Mouse (Mus musculus) mouse embryonic stem cell (cell line): ENCODE data around the gene Rab3il1.

Source experiments
- in situ Hi-C, 2 experiments: fragments of 300-500 bp; cut with MboI; formaldehyde crosslinking; loops; 1 replicate in 1 of 2; 3 replicates in 1 of 2; pipeline ENCODE4 v1.14.3; 2019 to 2020; ENCODE audit warnings: low sequenced_read_pairs in 2 of 2, low pct_unique_long_range_greater_than_20kb in 1 of 2, mixed read lengths in 1 of 2; ENCODE audit not compliant: unreplicated experiment in 1 of 2

Gene Rab3il1

GRCm38 (mm10) chr19:10066502-10066901 is 65.0 kb downstream of the Rab3il1 start:
- in situ Hi-C loops = no loop called here

GRCm38 (mm10) chr19:10067701-10068100 is 66.2 kb downstream of the Rab3il1 start:
- in situ Hi-C loops = no loop called here

DNA sequence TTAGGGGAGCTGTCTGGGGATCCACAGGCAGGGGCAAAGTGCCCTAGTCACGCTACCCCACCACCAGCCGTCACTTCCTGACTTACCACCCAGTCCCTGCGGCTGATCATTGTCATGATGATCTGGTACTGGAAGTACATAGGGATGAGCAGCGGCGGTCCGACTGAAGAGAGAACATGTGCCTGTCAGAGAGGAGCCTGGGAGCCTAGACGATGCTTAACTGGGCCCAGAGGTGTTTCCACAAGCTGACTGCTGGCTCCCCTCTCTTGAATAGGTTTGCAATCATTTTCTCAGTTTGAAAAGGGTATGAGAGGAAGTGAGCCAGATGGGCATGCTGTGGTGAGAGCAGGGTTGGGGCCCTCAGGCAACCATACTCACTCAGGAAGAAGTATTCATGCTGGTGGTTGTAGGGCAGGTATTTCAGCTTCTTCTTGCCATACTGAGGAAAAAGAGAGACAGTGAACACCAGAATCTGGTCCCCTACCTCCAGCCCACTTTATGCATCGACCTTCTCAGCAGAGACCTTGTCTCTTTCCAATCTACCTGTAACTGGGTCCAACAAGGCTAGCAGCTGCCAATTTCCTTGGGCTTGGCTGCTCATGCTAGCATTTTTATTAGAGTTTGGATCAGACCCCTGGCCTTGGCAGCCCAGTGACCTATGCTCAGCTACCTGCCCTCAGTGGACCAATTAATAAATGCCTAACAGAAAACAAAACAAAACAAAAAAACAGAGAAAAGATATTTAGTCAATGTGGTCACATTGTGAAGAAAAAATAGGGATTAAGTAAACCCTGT is 68.9 kb downstream of the Rab3il1 start:
- in situ Hi-C loops = loop anchor here in 1 of 2 experiments (10.0 kb wide), 1 partner anchor 124 kb away; no protein-coding TSS in a partner anchor

DNA sequence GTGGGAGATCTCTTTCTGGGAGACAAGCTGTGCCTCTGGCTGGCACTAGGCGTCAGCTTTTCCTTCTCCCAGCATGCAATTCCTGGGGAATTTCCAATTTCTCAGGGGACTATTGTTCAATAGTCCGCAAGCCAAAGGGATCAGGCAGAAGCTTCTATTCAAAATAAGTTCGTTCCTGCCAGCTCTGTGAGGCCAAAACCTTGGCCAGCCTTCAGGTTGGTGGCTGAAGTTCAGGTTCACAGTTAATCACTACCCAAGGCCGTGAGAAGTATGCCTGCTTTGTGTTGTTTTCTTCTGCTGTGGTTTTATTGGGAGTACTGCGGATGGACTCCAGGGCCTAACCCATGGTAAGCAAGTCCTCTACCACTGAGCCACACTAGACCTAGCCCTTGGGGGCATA is 69.7 kb downstream of the Rab3il1 start:
- in situ Hi-C loops = loop anchor here in 1 of 2 experiments (10.0 kb wide), 1 partner anchor 124 kb away; no protein-coding TSS in a partner anchor

DNA sequence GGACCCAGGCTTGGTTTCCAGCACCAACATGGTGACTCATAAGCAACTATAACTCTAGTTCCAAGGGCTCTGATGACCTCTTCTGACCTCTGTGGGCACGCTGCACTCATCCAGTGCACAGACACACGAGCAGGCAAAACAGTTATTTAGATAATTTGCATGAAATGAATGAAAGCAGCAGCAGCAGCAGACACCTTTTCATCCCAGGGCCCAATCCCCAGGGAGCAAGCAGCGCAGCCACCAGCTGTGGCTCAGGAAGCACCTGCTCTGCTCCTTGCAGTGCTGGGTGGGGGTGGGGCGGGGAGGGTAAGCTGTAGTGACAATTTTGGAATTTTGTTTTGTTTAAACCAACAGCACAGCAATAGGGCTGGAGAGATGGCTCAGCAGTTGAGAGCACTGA is 70.4 kb downstream of the Rab3il1 start:
- in situ Hi-C loops = loop anchor here in 1 of 2 experiments (10.0 kb wide), 1 partner anchor 123 kb away; no protein-coding TSS in a partner anchor

- in situ Hi-C loops = loop anchor here in 1 of 2 experiments (10.0 kb wide), 1 partner anchor 122 kb away; no protein-coding TSS in a partner anchor
These were observed 71.7 kb downstream of the Rab3il1 start for GRCm38 (mm10) chr19:10073145-10073544.

DNA sequence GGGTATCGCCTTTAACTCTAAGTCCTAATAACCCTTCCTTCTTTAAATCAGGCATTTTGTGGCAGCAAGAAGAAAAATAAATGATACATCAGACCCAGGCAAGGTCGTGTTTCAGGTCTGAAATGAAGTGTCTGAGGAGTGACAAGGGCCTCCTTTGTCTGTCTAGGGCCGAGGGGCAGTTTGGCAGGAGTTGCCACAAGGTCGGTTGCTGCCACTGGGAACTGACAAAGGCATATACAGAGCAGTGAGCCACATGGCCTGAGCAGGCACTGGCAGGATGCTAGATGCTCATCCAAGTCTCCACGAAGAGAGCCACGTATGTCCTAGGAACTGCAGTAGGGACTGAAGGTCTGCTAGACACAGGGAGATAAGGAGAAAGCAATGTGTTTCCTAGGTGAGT is 76.9 kb downstream of the Rab3il1 start:
- in situ Hi-C loops = loop anchor here in 1 of 2 experiments (10.0 kb wide), 1 partner anchor 116 kb away; no protein-coding TSS in a partner anchor

DNA sequence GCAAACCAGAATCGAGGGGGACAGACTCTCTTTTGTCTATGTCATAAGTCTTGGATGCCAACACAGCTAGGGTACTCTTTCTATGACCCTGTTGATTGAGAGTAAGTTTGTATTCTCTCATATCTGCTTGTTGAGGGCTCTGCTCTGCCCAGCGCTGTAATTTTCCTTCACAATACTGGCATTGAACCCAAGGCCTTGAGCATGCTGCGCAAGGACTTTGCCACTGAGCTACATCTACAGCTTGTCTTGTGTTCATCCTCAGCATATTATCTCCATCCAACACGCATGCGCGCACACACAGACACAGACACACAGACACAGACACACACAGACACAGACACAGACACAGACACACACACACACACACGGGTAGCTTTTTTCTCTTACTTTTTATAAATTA is 78.9 kb downstream of the Rab3il1 start:
- in situ Hi-C loops = no loop called here

- in situ Hi-C loops = no loop called here
These were observed 80.6 kb downstream of the Rab3il1 start for GRCm38 (mm10) chr19:10082105-10082504.

DNA sequence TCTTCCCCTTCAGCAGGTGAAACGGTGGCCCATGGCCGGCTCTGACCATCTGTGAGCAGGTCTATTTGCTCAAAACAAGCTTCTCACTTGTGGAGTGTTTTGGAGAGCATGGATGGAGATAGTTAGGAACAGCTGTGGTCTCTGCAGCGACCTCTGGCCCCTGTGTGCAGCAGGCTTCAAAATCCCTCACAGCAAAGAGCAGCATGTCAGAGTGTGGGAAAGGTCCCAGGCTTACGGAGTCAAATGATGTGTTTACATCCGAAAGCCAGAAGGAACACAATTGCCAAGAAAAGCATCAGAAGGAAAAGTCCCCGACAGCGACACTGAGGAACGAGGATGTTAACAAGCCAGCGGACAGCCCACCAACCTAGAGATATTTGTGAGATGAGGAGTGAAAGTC is 84.0 kb downstream of the Rab3il1 start:
- in situ Hi-C loops = no loop called here

GRCm38 (mm10) chr19:10086976-10087375 is 85.5 kb downstream of the Rab3il1 start:
- in situ Hi-C loops = no loop called here
